Mouse (Mus musculus) kidney, postnatal 36 days (tissue): ENCODE data around the gene Fam241a.

Source experiments
- DNase-seq, 2 experiments: peaks; one replicate each; pipeline ENCODE4 v3.0.0; 2021 to 2022; ENCODE audit warnings: mixed read lengths in 2 of 2

The Fam241a gene

DNA sequence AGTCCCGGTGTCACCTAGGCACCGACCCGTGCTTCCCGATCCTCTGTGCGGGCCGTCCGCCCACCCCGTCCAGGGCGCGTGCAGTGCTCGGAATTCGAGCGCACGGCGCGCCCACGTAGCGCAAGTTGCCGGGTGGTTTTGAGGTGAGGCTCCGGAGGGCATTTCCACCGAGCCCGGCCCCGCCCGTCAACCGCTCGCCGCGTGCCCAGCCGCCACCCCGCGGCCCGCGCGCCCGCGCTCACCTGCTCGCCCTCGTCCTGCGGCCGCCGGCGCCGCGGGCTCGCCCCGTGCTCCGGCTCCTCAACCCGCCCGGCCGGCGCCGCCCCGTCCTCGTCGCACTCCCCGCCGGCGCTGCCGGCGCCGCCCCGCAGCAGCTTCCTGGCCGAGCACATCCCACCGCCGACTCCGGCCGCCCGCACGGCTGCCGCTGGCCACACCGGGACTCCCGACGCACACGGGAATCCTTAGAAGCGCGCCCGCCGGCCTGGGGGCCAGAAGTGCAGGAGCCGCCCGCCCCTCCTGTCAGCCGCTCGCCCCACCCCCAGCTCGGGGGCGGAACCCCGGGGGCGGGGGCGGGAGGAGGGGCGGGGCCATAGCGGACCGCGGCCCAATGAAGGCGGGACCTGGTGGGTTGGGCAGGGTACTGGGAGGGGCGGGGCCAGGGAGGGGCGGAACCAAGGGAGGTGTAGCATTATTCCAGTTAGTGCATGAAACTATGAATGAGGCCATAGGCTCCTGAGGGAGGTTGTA, at the start of gene Fam241a:
Gene Fam241a (minus strand): TSS at position 533 of the 750 bp plus-strand sequence.
- DNase-seq = peak; percentile 82 to 93

DNA sequence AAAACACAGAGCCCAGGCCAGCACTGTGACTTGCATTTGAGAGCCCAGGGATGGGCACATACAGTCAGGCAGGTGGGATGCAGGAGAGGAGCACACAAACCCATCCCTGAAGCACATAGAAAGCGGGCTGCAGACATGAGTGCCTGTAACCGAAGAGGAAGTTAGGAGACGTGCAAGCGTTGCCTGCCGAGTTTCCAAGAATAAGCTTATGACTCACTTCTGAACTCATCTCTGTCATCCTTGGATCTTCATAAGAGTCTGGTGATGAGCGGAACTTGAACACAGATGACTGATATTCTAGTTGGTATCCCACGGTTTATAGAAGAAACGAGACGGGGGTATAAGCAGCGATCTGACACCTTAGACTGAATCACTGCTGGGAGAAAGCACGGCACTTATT, 36.3 kb upstream of the Fam241a start:
- no peak for DNase-seq

DNA sequence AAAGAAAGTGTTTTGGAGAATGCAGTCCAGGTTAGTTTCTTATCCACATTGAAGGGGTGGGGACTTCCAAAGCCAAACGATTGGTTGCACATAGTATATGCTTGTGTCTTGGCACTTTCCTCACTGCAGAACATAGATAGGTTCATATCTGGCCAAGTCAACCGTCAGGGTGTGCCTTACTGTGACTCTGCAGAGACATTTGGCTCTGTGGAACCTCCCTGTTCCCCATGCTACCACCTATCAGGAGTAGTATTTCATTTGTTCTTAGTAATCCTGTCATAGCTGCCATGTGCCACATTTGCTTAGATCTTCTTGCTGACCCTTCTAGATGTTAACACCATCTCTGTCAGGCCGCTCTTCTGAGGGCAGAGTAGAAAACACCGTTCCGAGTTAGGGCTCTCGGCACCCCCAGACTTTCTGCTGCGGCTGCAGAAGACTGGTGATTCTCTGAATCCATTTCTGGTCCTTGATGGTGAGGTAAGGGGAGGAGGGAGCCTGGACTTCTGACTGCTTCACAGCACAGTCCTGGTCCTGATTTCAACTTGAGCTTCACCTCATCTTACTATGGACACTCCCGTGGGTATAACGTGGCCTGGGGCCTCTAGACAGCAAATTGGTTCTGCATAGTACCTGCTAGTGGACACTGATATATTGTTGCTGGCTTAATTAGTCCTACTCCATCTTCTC, 34.3 kb upstream of the Fam241a start:
- DNase-seq = no peak

DNA sequence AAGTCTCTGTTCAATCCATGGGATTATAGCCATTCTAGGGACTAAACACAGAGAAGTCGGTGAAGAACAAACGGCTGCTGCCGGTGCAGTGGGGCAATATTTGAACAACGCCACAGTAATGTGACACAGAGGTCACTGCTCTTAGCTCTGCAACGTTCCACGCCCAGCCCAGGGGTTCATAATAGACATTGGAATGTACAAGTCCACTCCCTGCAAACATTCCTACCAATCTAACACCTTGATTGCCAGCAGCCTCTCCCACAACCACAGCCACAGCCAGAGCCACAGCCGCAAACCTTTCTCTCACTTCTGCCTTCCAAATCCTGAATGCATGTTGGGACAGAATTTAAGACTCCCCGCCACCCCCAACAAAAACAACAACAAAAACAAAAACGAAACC, 33.8 kb upstream of the Fam241a start:
- DNase-seq = peak; percentile 6 to 14

DNA sequence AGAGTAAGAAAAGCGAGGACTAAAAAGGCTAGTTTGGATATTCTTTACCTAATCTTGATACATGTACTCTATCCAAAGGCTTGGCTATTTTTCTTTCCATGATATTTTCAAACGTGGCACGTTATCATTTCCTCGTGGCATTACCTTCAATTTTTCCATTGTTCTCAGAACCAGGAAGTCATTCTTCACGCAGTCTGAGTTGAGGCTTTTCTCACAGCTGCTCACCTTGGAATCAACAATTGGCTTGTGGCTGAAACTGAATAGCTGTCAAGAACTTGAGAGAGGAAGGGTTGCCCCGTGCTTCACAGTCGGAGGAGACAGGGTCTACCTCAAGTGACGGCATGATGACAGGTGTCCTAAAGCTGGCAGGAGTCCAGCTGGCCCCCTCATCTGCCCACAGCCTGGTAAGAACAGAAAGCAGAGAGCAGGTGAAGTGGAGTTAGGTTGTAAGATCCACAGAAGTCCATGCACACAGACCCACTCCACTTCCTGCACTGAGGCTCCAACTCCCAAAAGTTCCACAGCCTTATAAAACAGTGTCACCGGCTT, 30.6 kb upstream of the Fam241a start:
- DNase-seq = no peak

DNA sequence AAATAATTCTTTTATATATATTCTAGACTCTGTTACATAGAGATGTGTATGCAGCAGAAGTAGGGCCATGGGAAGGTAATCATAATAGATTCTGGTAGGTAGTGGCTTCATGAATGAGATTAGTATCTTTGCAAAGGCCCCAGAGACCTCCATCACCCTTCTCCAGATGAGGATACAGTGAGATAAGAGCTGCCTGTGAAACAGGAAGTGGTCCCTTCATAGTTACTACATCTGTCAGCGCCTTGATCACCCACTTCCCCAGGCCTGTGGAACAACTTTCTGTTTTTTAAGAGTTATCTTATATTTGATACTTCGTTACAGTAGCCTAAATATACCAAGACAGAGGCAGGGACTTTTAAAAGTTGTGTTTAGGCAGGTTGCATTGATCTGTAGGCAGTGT, 28.3 kb upstream of the Fam241a start:
- DNase-seq = no peak

DNA sequence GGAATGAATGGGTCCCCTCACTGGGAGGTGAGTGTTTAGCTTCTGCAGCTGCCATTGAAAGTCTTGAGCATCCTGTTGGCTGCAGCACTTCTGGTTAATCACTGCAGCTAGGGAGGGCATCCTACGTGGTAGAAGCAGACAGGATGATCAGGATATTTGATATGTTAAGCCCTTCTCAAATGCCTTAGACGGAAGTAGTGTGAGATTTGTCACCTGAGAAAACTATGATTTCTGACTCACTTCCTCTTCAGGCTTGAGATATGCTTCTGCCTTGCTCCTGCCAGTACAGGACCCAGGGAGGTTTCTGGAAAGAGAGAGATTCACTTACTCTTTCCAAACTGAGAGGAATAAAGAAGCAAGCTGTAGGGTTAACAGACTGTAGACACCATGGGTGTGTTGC, 27.1 kb upstream of the Fam241a start:
- no peak for DNase-seq

DNA sequence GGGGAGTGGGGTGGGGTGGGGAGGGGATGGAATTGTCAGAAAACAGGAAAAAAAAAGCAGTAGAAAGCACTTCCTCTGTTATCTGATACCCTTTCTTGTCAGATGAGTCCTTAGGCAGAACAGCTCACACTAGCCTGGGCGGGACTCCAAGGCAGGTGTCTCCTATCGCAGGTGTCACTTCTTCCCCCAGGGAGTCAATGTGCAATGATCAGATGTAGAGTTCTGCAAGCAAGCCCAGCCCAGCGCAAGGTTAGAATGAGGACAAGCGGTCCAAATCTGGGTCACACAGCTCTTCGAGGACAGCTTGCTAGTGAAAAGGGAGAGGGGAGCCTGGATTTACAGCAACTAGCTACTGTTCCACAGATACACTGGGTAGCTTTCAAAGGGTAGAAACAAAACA, 26.0 kb upstream of the Fam241a start:
- no peak for DNase-seq

DNA sequence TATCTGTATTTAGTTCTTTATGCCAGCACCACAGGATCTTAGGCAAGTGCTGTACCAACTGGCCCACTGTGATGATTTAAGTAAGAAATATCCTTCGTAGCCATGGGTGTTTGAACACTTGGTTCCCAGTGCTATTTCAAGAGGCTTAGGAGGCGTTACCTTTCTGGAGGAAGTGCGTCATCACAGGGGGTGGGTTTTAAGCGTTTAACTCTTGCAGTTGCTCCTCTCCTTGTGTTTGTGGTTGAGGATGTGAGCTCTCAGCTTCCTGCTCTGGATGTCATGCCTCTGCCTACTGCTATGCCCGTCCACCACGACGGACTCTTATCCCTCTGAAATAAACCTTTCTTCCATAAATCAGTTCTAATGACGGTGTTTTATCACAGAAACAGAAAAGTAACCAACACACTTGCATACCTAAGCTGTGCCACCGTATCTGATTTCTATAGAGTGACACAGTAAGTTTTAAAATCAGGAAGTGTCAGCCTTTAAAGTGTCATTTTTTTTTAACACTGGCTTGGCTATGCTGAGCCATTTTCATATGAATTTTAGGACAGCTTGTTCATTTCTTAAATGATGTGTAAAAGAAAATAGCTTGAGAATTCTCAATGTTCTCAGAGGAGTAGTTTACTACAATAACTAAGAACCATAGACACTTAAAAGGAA, 22.0 kb upstream of the Fam241a start:
- no peak for DNase-seq

DNA sequence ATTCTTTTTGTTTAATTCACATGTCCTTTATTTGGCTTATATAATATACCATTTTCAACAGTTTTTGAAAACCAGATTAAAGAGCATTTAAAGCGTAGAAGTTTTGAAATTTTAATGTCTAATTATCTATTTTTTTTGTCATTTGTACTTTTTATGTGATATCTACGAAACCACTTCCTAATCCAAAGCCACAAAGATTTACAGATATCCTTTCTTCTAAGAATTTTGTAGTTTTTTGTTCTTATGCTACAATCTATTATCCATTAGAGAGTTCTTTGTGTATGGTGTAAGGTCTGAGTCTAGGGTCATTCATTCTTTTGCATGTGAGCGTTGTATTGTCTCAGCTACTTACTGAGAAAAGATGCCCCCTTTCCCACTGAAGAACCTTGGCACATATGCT, 21.4 kb upstream of the Fam241a start:
- DNase-seq = no peak

DNA sequence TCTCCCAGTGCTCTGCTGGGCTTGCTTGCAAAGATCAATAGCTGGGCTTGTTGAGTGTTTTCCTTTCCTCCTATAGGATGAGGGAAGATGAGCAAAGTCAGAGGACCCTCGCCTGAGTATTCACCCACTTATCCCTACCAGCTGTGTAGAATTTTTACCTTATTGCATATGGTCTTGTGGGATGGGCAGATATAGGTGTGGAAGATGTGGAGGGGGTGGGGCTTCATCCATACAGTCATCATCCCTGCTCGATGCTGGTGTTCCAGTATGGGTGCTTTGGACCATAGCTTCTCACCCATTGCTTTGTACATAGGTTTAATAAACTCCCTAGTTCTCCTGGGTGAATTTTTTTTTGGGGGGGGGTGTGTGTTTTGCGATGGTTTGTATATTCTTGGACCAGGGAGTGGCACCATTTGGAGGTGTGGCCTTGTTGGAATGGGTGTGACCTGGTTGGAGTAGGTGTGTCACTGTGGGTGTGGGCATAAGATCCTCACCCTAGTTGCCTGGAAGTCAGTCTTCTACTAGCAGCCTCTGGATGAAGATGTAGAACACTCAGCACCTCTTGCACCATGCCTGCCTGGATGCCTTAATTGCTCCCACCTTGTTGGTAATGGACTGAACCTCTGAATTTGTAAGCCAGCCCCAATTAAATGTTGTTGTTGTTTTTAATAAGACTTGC, 19.7 kb upstream of the Fam241a start:
- DNase-seq = no peak

DNA sequence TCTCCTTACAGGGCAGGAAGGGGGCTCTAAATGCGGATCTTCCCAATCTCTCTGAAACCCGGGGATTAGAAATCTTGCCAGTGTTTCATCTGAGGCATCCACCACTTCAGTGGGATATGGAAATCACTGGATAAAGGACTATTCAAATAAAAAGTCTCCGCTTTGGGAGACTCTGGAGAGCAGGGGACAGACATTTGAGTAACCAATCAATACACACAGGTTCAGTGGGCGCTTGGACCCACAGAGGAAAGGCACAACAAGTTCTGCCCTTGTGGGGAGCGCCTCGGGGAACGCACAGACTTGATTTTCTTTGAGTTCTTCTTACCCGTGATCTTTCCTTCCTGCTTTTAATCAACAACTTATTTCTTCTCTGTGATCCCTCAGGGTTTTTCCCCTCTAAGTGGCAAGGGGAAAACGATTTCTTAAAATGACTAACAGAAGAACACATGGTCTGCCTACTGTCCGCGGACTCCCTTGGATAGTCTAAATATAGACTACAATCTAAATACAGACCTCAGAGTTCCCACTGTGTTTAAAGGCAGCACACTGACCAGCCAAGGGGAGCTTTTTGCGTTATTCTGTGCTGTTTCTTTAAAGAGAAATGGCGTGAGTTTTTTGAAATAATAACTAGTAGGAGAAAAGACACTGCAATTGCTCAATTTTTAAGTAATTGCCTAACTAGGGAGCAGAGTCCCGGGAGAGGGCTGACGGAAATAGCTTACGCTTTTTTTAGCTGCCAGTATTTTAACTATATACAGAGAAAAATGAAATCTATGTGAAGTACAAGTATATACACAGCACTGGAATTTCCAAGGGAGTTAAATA, 18.0 kb upstream of the Fam241a start:
- DNase-seq = no peak

DNA sequence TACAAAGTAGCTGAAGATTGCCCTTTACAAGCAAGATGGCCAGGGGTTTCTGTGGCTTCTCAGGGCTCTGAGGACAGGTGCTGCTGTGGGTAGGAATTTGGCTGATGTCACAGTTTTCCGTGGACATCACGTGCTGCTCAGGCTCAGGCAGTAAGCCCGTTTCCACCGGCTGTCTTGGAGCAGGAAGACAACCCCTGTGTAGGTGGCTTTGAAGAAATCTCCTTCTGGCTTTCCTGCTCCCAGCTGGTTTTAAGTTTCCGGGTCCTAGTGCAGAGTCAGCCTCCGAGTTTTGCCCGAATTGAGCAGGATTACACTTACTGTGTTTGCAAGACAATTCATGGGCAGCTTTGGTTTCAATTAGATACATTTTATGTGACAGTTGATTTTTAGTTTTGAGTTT, 13.8 kb upstream of the Fam241a start:
- no peak for DNase-seq

DNA sequence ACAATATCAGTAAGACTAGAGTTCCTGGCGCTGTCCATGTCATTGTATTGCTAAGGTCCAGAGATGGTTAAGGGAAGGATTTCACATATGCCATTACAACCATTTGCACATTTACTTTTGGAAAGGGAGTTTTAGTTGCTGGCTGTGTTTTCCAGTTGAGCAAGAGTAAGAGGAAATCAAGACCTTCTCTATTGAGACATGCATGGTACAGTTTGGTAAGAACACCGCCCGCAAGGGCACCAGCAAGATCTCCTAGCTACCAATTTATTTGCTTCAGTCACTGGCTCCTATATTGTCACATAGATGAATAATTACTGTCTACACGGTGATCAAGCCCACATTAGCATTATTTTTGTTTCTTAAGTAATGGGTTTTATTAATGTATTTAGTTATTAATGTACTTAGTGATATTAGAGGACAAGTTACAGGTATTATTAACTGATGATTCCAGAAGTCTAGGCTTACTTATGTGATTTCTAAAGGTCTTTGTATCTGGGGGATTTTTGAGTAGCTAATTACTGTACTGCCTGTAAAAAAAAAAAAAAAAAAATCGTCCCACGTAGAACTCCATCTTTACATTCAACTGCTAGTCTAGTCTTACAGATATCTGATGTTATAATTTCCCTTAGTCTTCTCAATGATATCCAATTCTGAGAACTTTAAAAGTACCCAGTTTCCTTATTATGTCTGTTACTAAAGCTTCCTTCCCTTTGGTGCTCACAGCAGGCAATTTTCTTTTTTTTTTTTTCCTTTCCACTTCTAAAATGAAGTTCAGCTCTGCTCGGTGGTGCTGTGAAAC, 944 bp downstream of the Fam241a start:
- no peak for DNase-seq

DNA sequence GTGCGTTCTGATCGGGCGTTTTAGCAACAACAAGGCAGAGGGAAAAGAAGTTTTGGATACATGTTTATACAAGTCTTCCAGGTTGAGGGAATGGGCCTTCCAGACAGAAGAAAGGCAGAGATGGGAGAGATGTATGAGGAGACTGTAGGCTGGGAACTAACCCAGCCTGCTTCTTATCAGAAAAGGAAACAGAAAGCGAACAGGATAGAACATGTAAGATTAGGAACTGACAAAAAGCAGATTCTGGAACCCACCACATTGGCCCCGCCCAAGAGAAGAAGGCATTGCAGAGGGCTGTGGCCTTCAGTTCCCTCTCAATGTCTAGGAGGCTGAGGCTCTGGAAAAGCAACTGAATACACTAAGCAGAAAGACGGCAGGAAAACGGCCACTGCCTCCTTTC, 2.2 kb downstream of the Fam241a start:
- DNase-seq = no peak

DNA sequence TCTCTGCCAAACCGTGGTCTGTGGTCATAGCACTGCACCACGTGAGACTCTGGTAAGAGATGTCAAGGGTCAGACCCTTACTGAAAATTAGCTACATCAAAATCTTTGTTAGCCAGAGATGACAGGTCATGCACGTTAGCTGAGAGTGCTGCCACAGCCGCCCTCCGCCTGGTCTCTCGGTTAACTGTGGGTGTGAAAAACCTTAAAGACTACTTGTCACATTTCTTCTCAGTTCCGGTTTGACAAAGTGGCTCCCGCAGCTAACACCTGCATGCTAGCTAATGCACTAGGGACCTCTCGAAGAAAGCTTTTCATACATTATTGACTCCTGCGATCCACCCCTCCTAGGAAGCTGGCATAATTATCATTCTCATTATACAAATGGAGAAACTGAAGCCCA, 4.2 kb downstream of the Fam241a start:
- DNase-seq = no peak

DNA sequence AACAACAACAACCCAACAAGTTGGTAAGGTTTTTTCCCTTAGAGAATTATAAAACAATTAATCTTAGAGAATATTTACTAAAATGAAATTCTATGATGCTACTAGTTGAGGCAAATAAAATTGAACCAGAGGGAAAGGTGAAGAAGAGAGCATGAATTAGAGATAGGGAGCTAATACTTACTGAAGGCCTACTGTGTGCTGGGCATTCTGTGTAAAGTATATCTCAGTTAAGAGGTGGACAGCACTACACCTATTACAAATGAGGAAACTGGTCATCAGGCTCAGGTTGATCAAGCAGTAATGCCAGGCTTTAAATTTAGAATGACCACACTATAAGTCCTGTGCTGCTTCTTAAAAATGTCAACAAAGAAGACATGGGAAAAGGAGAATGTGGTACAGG, 6.1 kb downstream of the Fam241a start:
- DNase-seq = no peak

DNA sequence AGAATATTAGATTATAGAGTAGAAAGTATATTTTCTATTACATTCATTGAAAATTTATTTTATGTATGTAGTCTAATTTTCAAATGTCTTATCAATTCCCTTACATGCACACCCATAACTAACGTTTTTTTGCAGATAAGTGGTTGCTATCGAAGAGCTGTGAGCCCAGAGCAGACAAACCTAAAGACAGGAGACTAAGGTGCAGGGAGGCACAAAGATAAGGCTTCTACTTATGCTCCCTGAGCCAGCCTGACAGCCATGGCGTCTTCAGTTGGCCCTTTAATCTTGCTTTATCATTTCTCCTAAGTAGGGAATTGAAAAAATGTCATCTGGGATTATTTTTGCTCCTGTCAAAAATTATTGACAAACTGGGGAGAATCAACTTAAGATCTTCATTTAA, 6.6 kb downstream of the Fam241a start:
- no peak for DNase-seq

DNA sequence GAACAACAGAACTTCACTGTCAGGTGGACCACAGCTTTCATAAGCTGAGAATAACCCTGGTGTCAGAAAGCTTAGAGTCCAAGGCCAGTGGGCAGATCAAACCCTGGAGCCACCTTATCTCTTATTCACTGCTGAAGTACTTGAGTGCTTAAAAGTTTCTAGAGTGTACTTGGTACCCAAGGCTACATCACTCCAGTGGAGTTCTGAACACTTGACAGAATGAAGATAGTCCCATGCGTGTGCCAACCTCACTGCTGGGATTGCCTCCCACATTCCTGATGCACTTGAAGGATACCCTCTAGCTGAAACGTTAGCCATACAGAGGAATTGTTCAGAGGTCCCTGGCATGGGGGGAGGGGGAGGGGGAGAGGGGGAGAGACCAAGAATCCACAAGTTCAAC, 14.4 kb downstream of the Fam241a start:
- DNase-seq = no peak

DNA sequence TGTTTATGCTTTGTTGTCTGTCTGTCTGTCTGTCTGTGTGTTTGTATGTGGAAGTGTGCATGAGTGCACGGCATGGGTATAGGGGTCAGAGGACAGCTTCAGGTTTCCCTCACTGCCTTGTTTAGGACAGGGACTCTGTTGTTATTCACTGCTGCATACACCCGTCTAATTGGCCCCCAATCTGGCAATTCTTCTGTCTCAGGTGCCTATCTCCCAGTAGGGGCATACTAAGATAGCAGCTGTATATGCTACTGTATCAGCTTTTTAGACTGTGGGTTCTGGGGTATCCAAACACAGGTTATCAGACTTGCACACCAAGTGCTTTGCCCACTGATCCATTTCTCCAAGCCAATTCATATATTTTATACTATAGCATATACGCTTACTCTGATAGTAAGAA, 16.2 kb downstream of the Fam241a start:
- no peak for DNase-seq

DNA sequence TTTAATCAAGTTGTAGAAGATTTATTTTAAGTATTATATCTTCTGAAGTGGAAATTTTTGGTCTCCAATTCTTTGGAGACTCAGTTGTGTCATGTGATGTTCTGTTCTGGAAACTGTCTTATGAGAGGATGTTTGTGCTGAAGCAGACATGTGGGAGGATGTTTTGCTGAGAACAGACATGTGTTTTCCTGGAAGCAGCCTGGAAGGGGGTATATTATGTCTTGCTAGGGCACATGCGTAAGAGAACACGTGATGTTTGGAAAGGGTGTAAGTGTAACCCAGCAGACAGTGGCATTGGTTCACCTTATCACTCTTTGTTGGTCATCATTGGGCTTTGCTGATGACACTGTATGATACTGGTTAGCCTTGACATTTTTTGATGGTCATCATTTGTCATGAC, 20.6 kb downstream of the Fam241a start:
- no peak for DNase-seq
